Mouse (Mus musculus) heart, adult 9 months (tissue): ENCODE measurements at regions not wholly inside any gene's neighbourhood (a gene's known extent, or its start where the extent isn't known, plus 50 kb on each side); places are given as distances from the start of the nearest gene placed in this dataset.

Source experiments
- DNase-seq, 2 experiments: peaks; one replicate each; pipeline ENCODE4 v3.0.0; 2022; ENCODE audit warnings: low spot score in 2 of 2

DNA sequence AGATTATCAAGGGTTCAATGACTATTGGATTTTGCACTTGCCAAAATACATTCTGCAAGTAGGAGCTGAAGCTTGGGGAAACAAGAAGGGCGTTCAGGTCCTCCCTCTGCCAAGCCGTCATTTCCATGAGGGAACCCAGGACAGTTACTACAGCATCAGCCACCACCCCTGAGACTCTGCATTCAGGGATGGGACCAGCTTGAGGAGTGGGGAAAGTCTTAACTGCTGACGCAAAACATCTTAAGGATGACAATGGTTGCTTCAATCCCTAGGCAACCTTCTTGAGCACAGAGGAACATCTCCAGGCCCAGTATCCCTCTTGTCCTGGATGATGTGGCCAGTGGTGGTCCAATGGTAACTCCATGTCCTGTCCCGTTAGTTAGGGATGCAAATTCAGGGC lies 137.2 kb upstream of the Noct start:
- DNase-seq, result no peak

GRCm38 (mm10) chr3:51089036-51089669 lies 135.1 kb upstream of the Noct start:
- DNase-seq, result no peak

DNA sequence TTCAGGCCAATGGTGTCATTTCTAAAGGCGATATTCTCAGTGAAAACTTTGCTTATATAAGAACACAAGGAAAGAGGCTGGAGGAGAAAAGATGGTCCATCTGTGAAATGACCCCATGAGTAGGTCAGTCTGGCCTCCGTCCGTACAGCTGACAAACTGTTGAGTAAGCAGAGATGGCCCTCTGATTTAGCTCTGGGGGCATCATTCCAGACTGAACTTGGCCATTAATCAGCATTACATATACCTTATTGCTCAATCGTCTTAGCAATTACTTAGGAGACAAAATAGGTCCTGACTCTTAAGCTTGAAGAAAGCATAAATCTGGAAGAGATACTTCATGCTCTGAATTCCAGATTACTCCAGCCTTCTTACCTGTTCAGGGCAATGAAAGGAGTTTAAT lies 132.8 kb upstream of the Noct start:
- DNase-seq, result peak in 1 of 2 experiments; percentile 41

GRCm38 (mm10) chr3:51092079-51093028 lies 131.9 kb upstream of the Noct start:
- DNase-seq, result peak in 1 of 2 experiments; percentile 4

DNA sequence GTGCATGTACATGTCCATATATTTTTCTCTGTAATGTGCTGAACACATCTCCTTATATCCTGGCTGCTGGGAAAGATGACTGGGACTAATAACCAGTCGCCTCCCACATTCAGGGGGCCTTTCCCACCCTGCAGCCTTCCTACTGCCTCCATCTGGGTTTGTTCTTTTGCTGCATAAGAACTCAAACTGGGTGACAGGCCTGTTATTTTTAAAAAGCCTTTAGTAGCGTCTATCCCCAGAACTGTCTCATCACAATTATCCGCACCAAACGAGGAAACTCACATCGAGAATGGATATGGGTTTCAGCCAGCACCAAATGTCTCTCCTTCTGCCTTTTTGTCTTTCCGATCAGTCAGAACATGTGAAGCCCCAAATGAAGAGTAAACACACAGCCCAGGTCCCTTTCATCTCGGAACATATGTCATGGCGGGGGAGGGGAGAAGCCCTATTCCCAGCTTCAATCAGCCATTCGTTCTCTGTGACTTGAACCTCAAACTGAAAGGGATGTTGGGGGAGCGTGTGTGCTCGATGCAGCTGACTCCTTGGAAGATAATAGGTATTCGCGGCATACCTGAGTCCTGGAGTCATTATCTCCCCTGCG lies 128.3 kb upstream of the Noct start:
- no peak for DNase-seq

- no peak for DNase-seq
These were observed 127.7 kb upstream of the Noct start for GRCm38 (mm10) chr3:51096545-51096944.

- no peak for DNase-seq
These were observed 126.9 kb upstream of the Noct start for GRCm38 (mm10) chr3:51097362-51097761.

- no peak for DNase-seq
These were observed 124.3 kb upstream of the Noct start for GRCm38 (mm10) chr3:51099966-51100365.

- DNase-seq, result no peak
These were observed 115.5 kb upstream of the Noct start for GRCm38 (mm10) chr3:51108639-51109202.

- no peak for DNase-seq
These were observed 113.0 kb upstream of the Noct start for GRCm38 (mm10) chr3:51111241-51111640.

GRCm38 (mm10) chr3:51112351-51112750 lies 111.9 kb upstream of the Noct start:
- no peak for DNase-seq

GRCm38 (mm10) chr3:51115921-51116320 lies 108.3 kb upstream of the Noct start:
- DNase-seq, result no peak

DNA sequence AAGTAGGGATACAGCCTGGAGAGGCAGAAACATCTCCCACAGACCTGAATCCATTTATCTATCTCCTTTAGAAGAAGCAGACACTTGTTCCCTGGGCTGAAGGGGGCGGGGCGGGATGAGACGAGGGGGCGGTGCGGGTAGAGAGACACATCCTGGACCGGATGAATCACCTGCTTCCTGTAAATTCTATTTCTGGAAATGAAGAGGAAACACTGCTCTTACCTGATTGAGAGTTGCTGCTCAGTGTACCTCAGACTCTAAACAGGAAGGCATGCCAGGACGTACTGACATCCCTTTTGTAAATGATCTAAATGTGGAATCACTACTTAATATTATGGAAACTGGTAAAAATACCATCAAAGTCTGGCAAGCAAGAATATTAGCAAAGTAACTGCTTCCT lies 105.5 kb upstream of the Noct start:
- peak; percentile 3 to 38 for DNase-seq

DNA sequence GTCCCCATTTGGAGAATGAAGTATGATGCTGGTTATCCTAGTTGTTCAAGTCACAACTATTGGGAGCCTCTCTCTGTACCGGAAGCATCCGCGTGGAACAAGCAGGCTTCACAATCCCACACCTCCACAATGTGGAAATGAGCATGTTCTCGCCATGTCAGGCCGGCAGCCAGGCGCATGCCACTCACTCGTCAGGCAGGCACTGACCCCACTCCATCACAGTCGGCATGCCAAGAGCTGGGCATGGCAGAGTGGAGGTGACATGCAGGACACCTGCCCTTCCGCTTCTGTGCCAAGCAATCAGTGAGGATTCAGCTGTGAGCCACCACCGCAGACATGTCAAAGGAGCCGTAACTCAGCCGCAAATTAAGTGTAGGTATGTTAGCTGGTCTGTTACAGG lies 103.7 kb upstream of the Noct start:
- no peak for DNase-seq

GRCm38 (mm10) chr3:51121703-51122540 lies 102.3 kb upstream of the Noct start:
- DNase-seq, result peak; percentile 40 to 48

- DNase-seq, result no peak
These were observed 101.7 kb upstream of the Noct start for GRCm38 (mm10) chr3:51122541-51122935.

DNA sequence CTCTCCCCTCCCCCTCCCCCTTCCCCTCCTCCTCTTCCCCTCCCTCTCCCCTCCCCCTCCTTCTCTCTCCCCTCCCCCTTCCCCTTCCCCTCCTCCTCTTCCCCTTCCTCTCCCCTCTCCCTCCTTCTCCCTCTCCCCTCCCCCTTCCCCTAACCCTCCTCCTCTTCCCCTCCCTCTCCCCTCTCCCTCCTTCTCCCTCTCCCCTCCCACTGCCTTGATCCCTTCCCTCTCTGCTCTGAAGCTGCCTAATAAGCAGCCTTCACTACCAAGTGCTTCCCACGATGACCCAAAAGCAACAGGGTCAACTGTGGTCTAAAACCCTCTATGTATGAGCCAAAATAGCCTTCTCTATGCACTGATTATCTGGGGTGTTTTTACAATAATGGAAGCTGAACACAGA lies 96.4 kb upstream of the Noct start:
- no peak for DNase-seq

DNA sequence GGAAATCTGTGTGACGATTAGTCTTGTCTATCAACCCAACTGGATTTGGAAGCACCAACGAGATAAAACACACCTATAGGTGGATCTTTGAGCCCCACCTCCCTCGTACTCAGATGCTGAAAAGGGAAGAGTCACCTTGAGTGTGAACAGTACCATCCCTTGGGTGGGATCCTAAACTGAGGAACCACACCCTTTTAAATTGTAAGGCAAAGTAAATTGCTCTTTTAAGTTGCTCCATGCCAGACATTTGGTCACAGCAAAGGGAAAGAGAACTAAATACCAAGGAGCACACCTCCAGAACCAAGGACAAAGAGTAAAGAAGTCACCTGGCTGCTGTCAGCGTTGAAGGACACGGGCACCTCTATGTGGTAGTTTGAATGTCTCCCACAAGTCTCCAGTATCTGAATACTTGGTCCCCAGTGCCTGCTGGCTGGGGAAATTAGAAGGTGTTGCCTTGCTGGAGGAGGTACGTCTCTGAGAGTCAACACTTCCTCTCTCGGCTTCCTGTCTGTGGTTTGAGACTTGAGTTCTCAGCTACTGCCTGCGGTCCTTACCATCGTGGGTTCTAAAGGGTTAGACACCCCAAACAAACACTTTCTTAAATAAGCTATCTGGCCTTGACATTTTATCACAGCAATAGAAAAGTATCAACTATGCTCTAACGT lies 95.6 kb upstream of the Noct start:
- DNase-seq, result no peak

DNA sequence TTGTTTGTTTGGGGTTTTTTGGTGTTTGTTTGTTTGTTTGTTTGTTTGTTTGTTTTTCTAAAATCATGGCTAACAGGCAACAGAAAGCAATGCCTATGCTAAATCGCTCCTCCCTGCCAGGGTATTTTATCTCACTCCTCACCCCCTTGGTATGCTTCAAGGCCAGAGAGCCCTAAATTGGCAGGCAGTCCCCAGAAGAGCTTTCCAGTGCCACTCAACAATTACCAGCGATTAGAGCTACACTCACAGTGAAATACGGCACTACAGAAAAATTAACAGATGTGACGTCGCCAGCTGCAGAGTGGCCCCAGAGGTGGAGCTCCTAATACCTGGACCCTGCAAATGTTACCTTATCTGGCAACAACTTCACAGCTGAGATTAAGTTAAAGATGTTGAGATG lies 93.5 kb upstream of the Noct start:
- peak in 1 of 2 experiments; percentile 4 for DNase-seq

- DNase-seq, result no peak
These were observed 92.9 kb upstream of the Noct start for GRCm38 (mm10) chr3:51131341-51131740.

DNA sequence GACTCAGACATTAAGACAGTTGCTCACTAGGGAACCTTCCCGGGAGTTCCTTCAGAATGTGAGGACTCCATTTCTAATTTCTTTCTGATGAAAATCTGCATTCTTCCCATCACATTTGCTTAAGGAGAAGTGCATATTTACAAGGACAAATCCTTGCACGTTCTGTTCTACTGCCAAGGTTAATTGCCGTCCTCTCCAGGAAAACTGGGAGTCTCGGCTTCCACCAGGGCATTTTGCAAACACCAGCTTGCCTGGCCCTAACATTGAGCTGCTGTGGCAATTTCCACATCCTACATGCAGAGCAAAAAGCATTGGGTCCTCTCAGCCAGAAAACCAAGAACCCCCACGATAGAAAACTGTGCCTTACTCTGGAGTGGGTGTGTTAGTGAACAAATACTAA lies 91.5 kb upstream of the Noct start:
- DNase-seq, result no peak
